Mouse (Mus musculus): ENCODE measurements around the gene Casz1.

Casz1 gene

DNA sequence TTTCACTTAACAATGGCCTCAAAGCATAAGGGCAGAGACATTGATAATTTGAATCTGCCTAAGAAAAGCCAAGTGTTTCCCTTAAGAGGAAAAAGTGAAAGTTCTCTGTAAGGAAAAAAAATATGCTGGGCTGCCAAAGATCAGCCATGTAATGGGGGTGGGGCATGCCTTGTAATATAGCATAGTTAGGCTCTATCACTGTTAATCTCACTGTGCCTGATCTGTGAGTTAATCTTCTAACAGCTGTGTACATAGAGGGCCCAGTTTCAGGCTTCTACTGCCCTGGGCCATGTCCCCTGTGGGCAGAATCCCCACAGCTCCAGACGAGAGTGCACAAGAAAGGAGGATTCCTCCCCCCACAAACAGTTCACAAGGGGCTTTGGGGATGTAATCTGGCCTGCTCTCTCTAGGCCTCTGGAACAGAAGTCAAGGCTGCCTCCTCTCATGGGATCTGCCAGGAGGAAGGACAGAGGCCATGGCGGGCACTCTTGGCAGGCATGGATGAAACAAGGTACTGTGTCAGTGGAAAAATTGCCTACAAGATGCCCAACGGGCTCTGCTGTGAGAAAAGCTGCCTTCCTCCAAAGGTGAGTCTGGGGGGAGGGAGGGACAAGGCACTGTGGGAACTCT is 167.5 kb downstream of the Casz1 start:
- no peak for DNase-seq (ENCODE audit: low read depth)

DNA sequence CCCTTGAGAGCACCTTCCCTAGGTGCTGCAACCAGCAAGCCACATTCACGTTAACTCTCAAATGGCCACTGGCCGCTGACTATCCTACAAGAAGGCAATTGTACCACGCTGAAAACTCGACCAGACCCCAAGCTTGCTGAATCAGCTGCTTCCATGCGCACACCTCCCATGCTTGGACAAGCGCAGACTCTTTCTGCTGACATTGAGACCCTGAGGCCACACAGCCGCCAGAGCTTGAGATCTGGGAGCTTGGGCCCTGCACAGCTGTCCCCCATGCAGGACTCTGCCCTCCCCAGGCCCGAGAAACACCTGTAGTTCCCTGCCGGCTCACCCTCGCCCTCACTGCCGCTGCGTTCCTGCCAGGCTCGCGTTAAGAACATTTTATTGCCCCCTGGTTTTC is 168.5 kb downstream of the Casz1 start:
- DNase-seq (ENCODE audit: low read depth): no peak

DNA sequence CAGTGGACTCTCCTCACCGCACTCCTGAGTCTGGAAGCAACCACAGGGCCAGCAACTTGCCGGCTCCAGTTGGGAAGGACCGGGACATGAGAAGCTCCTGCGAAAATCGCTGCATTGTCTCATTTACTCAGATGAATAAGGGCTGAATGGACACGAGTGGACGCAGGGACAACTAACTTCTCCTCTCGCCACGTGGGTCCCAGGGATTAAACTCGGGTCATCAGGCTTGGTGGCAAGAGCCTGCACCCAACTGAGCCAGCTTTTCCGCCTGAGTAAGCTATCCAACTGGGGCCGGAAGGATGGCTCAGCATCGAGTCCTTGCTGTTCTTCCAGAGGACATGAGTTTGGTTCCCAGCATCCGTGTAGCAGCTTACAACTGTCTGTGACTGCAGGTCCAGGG is 169.2 kb downstream of the Casz1 start:
- no peak for DNase-seq (ENCODE audit: low read depth)

DNA sequence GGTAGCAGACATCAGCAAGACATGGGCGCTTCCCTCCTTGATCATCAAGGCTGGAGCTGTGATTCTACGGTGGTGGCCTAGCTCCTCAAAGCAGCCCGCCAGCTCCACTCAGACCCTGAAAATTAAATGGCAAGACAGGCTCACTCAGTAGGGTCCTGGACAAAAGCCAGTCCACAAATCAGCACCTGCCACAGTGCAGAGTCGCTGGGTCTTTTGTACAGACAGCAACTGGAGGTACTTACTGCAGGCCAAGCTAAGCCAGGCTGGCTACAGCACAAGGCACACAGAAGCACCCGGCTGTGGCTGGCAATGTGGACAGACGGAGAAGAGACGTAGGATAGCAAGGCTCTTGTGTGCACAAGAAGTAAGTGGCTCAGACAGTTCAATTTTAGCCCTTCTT is 170.6 kb downstream of the Casz1 start:
- no peak for DNase-seq (ENCODE audit: low read depth)

DNA sequence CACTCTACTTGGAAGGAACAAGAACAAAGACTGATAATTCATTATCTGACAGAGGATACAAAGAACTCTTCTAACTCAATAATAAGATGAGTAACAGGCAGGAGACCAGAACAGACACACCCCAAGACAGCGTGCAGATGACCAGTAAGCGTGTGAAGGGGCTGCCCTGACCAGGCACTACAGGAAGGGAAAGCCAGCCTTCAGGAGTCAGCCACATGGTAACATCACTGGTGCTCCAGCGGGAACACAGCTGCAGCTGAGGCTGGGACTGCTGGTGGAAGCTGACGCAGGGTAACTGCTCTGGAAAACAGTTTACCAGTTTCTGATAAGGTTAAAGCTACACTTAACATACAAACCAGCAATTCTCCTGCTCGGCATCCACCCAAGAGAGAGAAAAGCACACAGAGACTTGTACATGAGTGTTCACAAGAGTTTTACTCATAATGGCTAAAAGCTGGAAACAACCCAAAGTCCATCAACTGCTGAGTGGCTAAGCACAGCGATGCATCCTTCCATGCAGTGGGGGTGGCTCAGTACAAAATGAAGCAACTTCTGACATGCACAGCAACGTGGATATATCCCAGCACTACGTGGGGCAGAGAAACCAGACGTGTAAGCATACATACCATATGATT is 174.1 kb downstream of the Casz1 start:
- no peak for DNase-seq (ENCODE audit: low read depth)

- no peak for DNase-seq (ENCODE audit: low read depth)
Measured at GRCm38 (mm10) chr4:148978926-148979325, 174.7 kb downstream of the Casz1 start.

DNA sequence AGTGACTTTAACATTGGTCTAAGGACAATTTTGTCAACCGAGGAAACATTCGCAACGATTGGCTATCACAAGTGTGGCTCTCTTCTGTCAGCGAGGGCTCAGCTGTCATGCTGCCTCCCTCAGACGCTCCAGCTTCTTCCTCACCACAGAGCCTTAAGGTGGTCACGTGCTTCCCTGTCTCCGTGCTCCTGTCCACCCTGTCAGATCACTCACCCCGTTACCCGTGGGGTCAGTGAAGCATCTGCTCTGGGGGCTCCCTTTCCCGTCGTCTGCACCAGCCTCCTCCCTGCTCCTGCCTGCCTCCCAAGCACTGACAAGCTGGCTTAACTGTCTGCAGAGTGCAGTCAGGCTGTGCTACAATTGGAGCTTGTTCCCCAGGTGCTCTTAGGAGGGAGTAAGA is 175.6 kb downstream of the Casz1 start:
- DNase-seq (ENCODE audit: low read depth): no peak

GRCm38 (mm10) chr4:148982274-148982673 is 178.0 kb downstream of the Casz1 start:
- DNase-seq (ENCODE audit: low read depth): no peak

DNA sequence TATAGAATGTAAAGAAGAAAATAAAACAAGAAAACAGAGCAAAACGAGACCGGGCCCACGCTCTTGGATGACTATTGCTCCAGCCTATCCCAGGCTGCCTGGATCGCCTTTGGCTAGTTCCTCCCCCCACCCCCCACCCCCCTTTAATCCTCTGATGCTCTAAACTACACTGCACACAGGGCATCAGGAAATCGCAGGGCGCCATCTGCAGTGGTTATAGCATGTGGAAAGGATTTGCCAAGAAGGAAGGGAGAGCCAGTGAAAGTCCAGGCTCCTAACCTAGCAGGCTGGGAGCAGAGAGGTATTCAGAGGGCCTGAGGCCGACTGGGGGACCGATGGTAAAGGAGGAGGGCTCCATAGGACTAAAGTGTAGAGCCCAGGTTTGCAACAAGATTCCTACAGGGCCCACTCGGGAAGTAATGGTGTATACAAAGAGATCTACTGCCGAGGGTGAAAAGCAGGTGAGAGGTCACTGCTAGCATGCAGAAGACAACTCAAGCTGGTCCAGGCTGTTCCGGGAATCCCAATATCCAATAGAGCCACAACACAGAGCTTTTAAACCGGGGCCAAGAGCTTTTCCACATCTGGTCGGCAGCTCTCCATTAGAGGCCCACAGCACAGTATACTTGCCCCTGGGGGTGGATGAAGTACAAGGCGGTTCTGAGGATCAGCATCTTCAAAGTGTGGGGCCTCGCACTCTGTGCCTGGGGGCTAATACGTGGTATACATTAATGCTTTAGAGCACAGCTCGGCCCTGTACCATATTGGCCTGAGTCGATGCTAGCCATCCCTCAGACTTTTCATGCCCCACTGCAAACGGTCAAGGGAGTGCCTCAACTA is 180.7 kb downstream of the Casz1 start:
- no peak for DNase-seq (ENCODE audit: low read depth)

- DNase-seq (ENCODE audit: low read depth): no peak
Measured at GRCm38 (mm10) chr4:148985541-148986476, 181.6 kb downstream of the Casz1 start.

DNA sequence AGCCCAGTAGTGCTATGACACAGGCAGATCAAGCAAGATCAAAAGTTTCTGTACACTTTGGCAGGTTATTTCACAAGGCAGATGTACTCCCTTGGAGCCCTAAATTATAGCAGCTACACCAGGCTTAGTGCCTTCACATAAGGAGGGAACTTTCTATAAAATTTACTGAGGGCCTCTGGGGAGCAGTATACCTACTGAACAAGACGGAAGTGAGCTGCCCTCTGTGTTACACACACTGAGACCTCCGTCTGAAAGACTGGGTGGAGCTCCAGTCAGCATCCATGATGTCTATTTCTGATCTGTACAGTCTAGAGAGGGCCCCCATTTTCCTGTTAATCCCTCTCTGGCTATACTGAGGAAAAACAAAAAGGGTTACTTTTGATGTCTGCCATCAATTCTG is 185.8 kb downstream of the Casz1 start:
- no peak for DNase-seq (ENCODE audit: low read depth)

DNA sequence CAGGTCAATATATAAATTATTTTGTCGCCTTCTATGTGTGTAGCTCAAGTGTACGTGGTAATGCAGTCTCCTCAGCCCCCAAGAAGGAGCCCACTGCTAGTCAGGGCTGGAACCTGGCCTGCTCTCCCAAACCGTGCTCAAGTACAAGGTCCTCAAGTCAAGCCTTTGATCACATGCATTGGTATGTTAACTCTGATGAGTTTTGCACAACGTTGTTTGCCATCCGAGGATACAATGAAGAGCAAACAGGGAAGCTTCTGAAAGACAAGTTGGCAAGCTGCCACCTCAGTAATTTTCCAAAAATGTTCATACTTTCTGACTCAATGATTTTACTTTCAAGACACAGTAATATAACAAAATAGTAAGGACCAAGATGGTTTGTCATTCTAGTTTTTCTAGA is 189.7 kb downstream of the Casz1 start:
- no peak for DNase-seq (ENCODE audit: low read depth)

DNA sequence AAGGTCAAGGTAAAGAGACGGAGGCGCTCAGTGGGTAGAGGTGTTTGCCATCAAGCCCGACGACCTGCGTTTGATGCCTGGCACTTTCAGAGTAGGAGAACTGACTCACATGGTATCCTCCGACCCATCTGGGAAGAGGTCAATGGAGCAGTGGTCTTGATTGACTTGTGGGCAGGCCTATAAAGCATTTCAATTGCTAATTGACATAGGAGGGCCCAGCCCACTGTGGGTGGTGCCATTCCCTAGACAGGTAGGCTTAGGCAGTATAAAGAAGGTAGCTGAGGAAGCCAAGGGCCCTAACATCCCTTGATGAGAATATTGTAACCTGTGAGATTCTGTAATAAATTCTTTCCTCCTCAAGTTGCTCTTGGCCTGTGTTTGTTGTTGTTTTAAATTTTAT is 196.5 kb downstream of the Casz1 start:
- no peak for DNase-seq (ENCODE audit: low read depth)

- no peak for DNase-seq (ENCODE audit: low read depth)
Measured at GRCm38 (mm10) chr4:149001515-149001914, 197.3 kb downstream of the Casz1 start.

- no peak for DNase-seq (ENCODE audit: low read depth)
Measured at GRCm38 (mm10) chr4:149002441-149003093, 198.3 kb downstream of the Casz1 start.
